Mouse (Mus musculus) spleen, adult 2 months (tissue): ENCODE measurements around the gene Epdr1.

Experiments
- CTCF ChIP-seq: fragments of 200-500 bp; IDR thresholded peaks from 2 replicates; pipeline ENCODE4 v1.5.1; 2011; ENCODE audit warnings: mild to moderate bottlenecking, inconsistent platforms; ENCODE audit not compliant: insufficient read depth, insufficient read length, insufficient replicate concordance; ENCODE audit errors: extremely low read depth
- POLR2A ChIP-seq: fragments of 200-500 bp; IDR thresholded peaks from 2 replicates; pipeline ENCODE4 v1.6.1; 2011; ENCODE audit warnings: low read depth, low read length, inconsistent platforms

- TF ChIP-seq POLR2A (no peak), CTCF (no peak)
Measured at GRCm38 (mm10) chr13:19636131-19636530, 16.4 kb upstream of the Epdr1 start.
